Mouse (Mus musculus) adrenal gland, adult 2 months (tissue): ENCODE results near the gene Ripor3. TPM values are rescaled to one million over a fixed set of nuclear protein-coding genes. Genes with fewer than 3 reads are reported as not detected.
A peak's percentile ranks its signal among the peaks of the same experiment; 100 is the strongest.
"Not testable (repeated sequence)": the region's sequence is repeated elsewhere in the genome, so short reads cannot be mapped to it uniquely, and the experiment has no call there.

Source experiments
- DNase-seq: peaks from one replicate; pipeline ENCODE4 v3.0.0; 2021
- long read RNA-seq: library from polyadenylated mRNA; stranded (forward); transcript quantifications from one replicate; pipeline ENCODE4 v2.0.0, GENCODE M21; 2021
- polyA plus RNA-seq: library from polyadenylated mRNA; depleted of rRNA; stranded (reverse); fragments of >200 nt; gene quantifications from 2 replicates; pipeline ENCODE4 v1.2.3, GENCODE M21; 2012; rRNA removed
- total RNA-seq, 2 experiments: library from RNA; stranded (reverse); gene quantifications; 2 replicates each; pipeline ENCODE4 v1.2.3; 2021

The Ripor3 gene
- total RNA-seq (1 to 10 TPM; 1.7 to 3.0 TPM), polyA plus RNA-seq (3.5 and 4.0 TPM in 2 replicates)
- long read RNA-seq, partial matches to known transcripts, result 1 of 1 reads
- long read RNA-seq, other reads (novel, unspliced or antisense), result 0 of 1 reads

DNA sequence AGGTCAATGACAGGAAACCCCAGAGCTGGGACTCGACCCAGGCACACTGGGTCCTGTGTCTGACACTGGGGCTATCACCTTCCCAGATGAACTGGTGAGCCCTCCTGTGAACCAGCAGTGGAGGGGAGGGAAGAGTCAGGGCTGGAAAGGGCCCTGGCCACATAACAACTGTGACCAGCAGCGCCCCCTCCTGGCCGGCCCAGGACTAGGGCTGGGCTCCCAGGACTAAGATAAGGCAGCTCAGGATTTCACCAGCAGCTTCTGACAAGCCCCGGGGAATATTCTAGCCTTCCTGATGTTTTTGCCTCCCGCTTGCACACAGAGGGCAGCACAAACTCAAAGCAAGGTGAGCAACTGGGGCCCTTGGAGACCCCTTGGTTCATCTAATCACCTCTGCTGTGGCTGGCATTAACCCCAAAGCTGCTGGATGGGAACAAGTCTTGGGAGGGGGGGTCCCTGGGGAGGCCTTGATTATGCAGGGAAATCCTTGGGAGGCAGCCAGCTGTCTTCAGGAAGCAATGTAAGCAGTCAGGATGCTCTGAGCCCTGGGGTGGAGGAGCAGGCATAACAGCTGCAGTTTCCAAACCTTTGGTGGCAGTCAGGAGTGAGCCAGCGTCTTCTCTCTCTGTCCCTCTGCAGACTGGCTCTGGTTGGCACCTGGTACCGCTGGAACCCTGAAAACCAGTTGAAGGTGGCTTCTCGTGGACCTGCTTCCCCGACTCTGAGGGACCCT, at the start of gene Ripor3:
Gene Ripor3, minus strand, starts transcription at position 683 of the 733 bp plus-strand sequence.
- DNase-seq, result peak; percentile 75

DNA sequence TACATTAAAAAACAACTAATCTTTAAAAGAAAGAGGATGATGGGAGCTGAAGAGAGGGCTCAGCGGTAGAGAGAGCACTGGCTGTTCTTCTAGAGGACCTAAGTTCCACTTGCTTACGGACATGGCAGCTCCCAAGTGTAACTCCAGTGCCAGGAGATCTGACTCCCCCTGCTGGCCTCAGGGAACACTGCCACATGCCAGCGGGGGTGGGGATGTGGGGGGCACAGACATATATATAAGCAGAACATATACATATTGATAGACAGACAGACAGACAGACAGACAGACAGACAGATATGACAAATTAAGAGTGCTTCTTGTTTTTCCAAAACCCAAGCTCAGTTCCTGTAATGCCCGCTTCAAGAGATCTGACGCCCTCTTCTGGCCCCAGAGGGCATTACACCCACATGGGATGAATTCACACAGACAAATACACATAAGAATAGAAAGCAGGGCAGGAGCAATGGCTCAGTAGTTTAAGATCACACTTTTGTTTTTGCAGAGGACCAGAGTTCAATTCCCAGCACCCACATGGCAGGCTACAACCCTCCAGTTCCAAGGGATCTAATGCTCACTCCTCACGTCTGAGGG, 48.9 kb upstream of the Ripor3 start:
- DNase-seq, result no peak

DNA sequence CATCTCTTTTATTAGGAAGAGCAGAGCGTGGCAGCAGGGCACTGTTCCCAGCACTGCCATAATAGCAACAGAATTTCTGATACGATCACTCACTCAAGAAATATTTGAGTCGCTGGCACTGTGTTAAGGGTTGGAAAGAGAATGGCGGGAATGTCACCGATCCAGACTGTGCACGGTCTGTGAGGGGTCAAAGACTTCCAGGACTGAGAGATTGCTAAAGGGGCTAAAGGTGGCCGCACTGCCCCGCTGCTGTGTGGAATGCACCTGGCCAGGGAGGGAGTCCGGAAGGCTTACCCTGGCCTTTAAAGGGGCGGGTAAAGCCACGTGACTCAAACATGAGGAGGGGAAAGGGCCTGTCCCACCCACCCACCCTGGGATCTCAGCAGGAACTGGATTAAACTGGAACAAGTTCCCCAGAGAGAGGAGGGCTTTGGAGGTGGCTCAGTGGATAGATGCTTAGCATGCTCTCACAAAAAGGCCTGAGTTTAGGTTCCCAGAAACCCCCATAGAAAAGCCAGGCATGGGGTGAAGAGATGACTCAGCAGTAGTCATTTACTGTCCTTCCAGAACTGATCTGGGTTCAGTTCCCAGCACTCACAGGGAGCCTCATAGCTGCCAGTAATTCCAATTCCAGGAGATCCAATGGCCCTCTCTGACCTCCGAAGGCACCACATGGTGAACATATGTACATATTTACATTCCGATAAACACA, 48.2 kb upstream of the Ripor3 start:
- DNase-seq, result no peak

DNA sequence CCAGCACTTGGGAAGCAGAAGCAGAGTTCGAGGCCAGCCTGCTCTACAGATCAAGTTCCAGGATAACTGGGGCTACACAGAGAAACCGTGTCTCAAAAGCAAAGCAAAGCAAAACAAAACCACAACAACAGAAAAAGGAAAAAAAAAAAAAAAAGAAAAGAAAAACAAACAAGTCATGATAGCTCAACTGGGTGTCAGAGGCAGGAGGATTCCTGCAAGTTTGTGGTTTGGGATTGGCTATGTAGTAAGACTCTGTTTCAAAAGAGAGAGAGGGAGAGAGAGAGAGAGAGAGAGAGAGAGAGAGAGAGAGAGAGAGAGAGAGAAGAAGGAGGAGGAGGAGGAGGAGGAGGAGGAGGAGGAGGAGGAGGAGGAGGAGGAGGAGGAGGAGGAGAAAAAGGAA, 47.5 kb upstream of the Ripor3 start:
- DNase-seq, result not testable (repeated sequence)

DNA sequence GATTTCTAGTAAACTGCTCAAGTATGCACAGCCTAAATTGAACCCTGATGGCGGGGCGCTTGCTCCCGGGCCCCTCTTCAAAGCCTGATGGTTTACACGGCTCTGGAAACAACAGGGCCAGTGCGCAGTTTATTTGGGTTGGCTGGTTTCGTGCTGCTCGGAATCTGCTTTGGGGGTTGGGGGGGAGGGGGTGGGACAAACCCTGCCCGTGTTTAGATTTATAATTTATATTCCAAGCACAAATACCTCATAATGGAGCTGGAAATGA, 46.2 kb upstream of the Ripor3 start:
- no peak for DNase-seq

DNA sequence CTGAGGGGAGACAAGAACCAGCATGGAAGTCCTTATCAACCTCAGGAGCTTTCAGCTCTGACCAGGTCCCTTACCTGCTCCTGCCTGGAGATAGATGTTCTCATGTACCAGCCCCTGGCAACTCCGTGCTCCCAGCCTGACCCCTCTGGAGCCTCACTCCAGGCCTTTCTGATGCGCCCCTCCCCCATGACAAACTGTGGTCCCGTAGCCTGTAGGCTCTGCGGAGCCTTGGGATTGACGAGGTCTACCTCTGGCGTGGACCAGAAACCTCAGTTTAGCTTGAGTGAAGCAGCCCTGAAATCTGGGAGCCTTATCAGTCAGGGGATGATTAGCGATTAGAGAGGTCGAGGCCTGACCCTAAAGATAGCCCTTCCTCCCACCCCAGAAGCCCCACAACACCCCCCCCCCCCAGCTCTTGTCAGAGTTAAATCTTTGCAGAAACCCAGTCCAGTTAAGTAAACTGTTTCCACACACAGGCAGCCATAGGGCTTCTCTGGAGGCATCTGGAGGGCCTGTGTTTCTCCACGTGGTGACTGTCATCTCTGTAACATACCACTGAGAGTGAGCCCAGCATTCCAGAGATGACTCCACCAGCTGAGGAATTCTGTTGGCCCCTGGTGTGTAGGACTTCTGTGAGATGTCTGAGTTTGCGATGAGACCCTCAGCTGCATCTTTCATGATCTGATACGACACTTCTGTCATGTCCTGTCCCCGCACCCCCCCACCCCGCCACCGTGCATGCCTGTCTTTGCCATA, 45.7 kb upstream of the Ripor3 start:
- no peak for DNase-seq

DNA sequence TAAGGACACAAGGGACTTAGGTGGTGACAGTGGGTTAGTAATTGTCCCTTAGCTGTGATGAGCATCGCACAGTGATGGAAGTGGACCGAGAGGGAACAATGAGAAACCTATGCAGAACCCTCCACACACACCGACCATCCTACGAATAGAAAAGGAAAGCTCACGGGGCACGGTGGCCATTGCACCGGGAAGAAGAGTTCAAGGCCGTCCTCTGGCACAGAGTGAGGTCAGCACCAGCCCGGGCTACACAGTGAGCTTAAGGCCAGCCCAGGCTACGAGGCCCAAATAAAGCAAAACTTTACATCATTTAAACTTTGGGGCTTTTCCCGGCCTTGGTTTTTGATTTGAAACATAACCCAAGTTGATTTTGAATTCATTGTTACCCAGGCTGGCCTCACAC, 43.7 kb upstream of the Ripor3 start:
- peak; percentile 34 for DNase-seq

DNA sequence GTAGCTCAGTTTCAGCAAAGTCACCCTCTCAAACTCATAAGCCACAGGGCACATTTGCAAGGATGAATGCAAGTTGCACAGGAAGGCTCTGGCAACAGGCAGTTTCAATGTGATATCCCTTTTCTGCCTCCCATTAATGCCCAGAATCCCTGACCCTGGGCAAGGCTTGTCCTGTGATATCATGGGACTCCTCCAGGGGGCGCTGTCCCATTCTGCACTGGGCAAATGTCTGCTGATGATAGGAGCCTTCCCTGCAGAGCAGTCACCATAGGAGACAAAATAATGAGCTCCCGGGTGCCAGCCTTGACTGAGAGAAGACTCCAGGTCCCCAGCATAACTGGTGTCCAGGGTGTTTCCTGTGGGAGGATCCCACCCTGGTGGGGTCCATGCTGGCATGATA, 42.3 kb upstream of the Ripor3 start:
- DNase-seq, result peak; percentile 44

DNA sequence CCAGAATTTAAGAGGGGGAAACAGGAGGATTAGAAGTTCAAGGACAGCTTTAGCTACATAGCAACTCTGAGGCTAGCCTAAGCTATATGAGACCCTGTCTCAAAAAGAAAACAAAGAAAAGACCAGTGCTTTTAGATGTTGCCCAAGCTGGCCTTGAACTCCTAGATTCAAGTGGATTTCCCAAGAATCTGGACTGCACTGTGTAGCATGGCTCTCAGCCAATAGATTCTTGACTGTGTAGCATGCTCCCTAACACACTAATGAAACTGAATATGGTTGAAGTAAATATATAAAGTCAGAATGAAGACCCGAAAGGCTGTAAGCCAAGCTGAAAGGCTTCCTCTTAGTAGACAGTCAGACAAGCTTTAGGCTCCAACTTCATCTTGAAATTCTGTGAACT, 41.7 kb upstream of the Ripor3 start:
- peak; percentile 17 for DNase-seq

DNA sequence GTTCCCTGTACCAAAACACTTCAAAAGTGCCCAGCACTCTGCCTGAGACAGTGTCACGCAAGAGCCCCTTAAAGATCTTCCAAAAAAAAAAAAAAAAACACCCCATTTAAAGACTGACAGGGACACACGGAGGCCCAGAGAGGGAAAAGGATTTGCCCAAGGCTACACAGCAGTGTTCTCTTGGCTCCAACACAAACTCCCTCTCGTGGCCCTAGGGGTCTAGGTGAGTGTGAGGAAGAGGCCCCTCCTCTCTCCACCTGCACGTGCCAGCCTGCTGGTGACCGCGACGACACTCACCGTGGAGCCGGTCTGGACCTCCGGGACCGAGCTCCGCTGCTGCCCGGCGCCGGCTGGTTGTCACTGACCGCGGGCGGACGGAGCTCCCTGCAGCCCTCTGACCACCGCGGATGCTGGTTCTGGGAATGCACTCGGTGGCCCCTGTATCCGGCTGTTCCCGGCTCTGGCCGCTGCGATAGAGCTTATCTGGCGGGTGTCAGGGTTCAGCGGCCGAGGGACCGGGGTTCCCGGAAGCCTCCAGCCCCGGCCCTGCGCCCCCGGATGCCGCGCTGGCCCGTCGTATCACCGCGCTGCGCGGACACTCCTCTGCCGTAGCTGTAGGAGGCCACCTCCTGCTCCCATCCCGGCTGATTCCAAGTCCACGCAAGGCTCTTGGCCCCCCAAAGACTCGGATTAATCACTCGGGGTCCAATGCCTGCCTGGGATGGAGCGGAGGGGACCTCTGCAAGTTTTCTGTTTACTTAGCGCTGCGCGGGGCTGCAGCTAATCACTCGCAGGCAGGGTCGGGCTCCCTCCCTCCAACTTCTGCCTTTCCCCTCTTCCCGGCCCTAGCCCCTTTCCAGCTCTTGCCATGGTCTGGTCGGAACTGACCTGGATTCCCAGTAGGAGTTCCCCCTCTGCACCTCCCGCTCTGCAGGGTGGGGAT, 39.9 kb upstream of the Ripor3 start:
- DNase-seq, result peak; percentile 57

DNA sequence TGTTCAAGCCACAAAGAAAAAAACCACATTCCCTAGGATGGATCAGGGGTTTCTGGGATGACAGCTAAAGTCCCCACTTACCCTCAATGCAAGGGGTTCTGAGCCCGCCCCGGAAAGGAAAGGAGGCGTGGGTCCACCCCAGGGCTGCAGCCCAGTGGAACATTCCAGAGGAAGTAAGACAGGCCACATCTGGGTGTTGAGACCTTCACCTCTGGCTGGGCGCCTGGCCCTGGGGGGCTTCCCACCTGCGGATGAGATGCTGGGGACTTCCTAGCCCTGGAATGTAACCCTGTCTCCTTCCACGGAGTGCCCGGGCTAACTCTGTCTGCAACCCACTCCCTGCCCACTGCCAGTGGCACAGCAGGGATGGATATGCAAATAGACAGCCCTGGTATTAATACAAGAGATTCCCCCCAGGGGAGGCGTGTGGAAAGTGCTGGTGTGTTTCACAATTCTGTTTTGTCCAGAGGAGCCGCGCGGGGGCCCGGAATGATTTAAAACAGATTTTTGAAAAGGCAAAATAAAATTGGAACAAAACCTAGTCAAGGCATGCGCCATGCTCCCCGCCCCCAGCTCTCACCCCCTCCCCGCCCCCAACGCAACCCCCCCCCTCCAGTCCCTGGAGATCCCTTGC, 38.7 kb upstream of the Ripor3 start:
- no peak for DNase-seq

DNA sequence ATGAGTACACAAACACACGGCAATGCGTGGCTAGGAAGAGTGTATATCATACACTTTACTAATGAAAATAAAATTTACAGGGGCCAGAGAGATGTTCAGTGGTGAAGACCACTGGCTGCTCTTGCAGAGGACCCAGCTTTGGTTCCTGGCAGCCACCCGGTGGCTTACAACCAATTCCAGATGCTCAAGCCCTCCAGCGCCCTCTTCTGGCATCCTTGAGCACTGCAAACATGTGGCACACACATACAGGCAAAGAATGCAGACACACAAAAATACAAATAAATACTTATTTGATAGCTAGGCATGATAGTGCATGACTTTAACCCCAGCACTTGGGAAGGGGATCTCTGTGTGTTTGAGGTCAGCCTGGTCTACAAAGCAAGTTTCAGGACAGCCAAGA, 36.0 kb upstream of the Ripor3 start:
- DNase-seq, result no peak

DNA sequence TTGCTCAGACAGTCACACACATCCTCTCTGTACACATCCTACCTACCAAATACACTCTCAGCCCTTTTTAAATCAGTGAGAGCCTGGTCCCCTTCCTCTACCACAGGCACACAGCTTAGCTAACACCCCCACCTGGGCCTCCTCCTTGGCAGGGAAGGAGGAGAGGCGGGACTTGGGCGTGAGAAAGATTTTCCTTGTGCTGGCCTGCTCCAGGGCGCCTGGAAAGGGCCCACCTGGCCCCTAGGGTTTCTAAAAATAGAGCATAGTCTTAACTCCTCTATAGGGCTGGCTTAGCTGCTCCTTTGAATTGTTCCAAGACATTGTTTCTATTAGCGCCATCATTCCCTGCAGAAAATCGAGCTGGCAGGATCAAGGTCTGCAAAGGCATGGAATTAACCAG, 35.4 kb upstream of the Ripor3 start:
- DNase-seq, result no peak

DNA sequence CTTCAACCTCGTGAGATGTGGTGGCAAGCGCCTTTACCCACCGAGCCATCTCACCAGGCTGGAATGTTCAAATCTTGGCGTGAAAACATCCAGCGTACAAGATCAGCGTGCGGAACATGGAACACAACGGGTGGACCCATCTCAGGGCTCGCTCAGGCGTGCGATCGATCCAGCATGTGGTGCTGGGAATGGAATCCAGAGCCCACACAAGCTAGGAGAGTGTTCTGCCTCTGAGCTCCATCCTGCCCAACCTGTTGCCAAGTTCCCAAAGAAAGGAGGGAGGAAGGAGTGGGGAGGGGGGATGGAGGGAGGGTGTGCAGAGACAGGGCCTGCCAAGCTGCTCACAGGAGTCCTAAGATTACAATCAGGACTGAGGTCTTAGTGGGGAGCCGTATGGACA, 34.9 kb upstream of the Ripor3 start:
- DNase-seq, result no peak

DNA sequence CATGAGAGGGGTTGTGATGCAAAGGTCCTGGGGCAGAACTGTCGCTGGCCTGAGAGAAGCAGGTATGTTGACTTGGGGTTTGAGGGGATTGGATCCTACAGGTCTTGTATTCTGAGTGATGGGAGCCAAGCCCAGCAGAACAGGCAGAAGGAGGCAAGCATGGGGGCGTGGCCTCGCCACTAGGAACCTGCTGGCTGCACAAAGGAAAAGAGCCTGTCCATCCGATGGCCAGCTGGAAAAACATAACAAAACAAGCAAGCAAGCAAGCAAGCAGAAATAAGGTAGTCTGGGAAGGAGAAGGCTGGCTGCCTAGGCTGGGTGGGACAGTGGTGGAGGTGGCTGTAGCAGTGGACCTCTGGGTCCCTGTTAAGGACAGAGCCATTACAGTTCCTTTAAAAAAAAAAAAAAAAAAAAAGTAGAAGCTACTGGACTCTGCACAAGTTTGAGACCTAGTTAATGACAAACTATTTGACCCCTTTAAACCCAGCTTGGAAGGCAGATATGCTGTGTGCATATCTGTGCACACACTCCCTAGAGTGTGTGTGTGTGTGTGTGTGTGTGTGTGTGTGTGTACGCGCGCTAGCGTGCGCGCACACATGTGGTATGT, 34.4 kb upstream of the Ripor3 start:
- DNase-seq, result no peak

DNA sequence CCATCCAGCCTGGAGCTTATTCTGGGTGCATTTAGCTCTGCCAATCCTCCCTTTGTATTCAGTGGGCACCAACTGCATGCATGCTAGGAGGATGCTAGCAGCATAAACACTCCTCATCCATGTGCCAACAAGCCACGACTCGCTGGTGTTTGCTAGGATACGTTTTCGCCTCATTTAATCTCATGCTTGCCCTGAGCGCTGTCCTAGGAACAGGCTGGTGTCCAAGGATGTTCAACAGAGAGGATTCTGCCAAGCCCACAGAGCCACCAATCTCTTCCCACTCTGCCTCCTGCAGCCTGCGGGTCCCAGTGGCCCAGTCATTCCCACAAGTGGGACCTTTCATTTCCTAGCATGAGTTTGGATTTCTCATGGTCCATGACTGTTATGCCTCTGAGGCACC, 31.6 kb upstream of the Ripor3 start:
- DNase-seq, result no peak

DNA sequence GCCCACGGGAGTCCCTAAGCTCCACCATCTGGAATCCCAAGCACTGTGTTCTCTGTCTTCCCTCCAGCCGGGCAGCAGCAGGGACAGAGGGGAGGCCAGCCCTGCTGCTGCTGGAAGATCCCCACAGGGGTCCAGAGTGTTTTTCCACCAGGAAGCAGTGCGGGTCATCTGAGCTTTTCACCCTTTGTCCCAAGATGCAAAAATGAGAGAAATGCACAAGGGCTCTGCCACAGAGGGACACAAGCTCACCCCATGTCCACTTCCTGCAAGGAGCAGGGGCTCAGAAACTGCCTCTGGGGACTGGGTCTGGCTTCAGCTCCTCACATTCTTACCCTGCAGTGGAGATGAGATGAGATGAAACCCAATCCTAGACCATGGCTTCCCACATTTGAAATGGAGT, 30.3 kb upstream of the Ripor3 start:
- no peak for DNase-seq

DNA sequence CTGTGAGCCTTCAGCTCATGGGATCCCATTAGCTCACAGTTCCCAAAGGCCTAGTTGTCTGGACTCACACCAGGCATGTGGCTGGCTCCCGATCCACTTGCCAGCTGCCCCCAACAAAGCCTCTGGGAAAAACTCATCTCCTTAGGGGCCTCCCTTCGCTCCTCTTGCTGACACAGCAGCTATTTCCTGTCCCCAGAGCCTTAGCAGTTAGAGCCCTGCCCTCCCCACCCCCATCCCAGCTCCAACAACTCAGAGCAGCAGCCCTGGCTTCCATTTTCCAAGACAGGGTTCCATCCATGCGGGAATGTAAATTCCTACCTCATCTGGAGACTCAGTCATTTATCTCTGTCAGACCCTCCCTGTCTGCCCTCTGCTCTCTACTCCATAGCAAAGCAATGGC, 26.6 kb upstream of the Ripor3 start:
- DNase-seq, result no peak

DNA sequence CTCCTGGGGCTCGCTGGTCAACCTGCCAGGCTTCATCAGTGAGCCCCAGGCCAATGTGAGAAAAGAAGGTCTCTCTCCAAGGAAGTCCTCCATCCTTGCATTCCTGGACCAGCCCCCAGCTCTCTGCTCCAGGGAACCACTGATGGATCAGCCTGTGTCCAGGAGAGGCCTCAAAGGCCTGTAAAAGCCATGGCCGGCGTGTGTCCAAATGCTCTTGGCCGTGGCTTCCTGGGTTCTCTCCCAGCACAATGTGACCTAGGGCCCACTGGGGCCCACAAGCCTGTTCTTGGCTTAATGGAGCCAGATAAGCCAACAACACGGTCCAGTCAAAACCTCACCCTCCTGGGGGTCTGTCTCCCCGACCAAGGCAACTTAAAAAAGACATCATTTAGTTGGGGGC, 25.5 kb upstream of the Ripor3 start:
- DNase-seq, result no peak

DNA sequence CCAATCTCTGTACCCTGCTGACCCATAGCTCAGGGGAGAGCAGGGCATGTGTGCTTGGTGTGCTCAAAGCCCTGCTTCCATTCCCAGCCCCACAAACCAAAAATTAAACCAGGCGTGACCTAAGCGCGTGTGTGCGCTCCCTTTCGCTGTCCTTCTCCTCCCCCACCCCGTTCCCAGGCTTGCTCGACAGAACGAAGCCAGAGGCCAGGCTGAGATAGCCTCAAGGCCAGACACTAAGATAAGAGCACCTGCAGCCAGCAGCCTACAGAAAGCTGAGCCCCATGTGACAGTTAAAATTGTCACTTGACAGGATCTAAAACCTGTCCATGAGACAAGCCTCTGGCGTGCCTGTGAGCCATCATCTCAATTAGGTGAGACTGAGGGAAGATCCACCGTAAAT, 23.5 kb upstream of the Ripor3 start:
- DNase-seq, result peak; percentile 30

DNA sequence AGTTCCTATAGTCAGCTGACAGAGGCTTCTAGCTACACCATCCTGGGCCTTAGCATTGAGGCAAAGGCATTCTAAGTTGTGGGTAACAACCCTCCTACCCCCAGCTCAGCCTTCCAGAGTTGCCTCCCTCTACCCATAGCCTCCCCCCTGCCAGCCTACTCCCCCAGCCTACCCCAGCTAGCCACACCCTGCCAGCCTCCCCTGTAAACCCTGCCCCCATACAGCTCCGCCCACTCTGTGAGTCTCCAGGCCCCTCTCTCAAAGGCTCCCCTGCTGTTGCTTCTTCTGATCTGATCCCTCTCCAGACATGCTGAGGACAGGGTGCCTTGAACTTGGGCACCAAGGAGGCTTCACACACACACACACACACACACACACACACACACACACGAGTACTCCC, 21.4 kb upstream of the Ripor3 start:
- no peak for DNase-seq
